Mouse (Mus musculus) testis, postnatal 10 days (tissue): ENCODE measurements at regions not wholly inside any gene's neighbourhood (a gene's known extent, or its start where the extent isn't known, plus 50 kb on each side); places are given as distances from the start of the nearest gene placed in this dataset.
"Not testable (repeated sequence)": the region's sequence is repeated elsewhere in the genome, so short reads cannot be mapped to it uniquely, and the experiment has no call there.

Experiments
- DNase-seq: peaks from one replicate; pipeline ENCODE4 v3.0.0; 2021; ENCODE audit warnings: low spot score

- no peak for DNase-seq
Observed at GRCm38 (mm10) chr10:96372616-96373346, 236.4 kb downstream of the Gm5426 start.

GRCm38 (mm10) chr10:96373481-96373880, 237.1 kb downstream of the Gm5426 start:
- DNase-seq: no peak

GRCm38 (mm10) chr10:96374293-96375069, 238.1 kb downstream of the Gm5426 start:
- DNase-seq: no peak

- DNase-seq: no peak
Observed at GRCm38 (mm10) chr10:96375070-96375447, 238.7 kb downstream of the Gm5426 start.

- DNase-seq: no peak
Observed at GRCm38 (mm10) chr10:96377549-96377948, 239.3 kb upstream of the Btg1 start.

GRCm38 (mm10) chr10:96379016-96379771, 237.6 kb upstream of the Btg1 start:
- DNase-seq: no peak

- DNase-seq: no peak
Observed at GRCm38 (mm10) chr10:96381664-96382063, 235.1 kb upstream of the Btg1 start.

GRCm38 (mm10) chr10:96391748-96392147, 225.1 kb upstream of the Btg1 start:
- DNase-seq: no peak

GRCm38 (mm10) chr10:96392836-96393235, 224.0 kb upstream of the Btg1 start:
- DNase-seq: no peak

GRCm38 (mm10) chr10:96394210-96394609, 222.6 kb upstream of the Btg1 start:
- DNase-seq: no peak

- no peak for DNase-seq
Observed at GRCm38 (mm10) chr10:96395017-96395416, 221.8 kb upstream of the Btg1 start.

GRCm38 (mm10) chr10:96397931-96398561, 218.8 kb upstream of the Btg1 start:
- no peak for DNase-seq

GRCm38 (mm10) chr10:96398562-96399288, 218.1 kb upstream of the Btg1 start:
- no peak for DNase-seq

GRCm38 (mm10) chr10:96399636-96400400, 217.0 kb upstream of the Btg1 start:
- no peak for DNase-seq

GRCm38 (mm10) chr10:96400793-96401192, 216.0 kb upstream of the Btg1 start:
- DNase-seq: no peak

- no peak for DNase-seq
Observed at GRCm38 (mm10) chr10:96406306-96406705, 210.5 kb upstream of the Btg1 start.

GRCm38 (mm10) chr10:96407846-96408245, 209.0 kb upstream of the Btg1 start:
- no peak for DNase-seq

GRCm38 (mm10) chr10:96408250-96408649, 208.6 kb upstream of the Btg1 start:
- DNase-seq: no peak

GRCm38 (mm10) chr10:96410028-96410427, 206.8 kb upstream of the Btg1 start:
- no peak for DNase-seq

GRCm38 (mm10) chr10:96414807-96415206, 202.0 kb upstream of the Btg1 start:
- DNase-seq: no peak

GRCm38 (mm10) chr10:96421506-96421905, 195.3 kb upstream of the Btg1 start:
- not testable (repeated sequence) for DNase-seq
